Mouse (Mus musculus): ENCODE data around the gene Osbp. TPM values are rescaled to one million over a fixed set of nuclear protein-coding genes. Genes with fewer than 3 reads are reported as not detected.
"Not testable (repeated sequence)": the region's sequence is repeated elsewhere in the genome, so short reads cannot be mapped to it uniquely, and the experiment has no call there.

The Osbp gene
- total RNA-seq (2014; rRNA removed) (25.5 and 28.0 TPM in 2 replicates), polyA plus RNA-seq (2015; fragmentation: Nextera tagmentation; extraction: Ambion mirVana) (2.5 and 2.6 TPM in 2 replicates)

DNA sequence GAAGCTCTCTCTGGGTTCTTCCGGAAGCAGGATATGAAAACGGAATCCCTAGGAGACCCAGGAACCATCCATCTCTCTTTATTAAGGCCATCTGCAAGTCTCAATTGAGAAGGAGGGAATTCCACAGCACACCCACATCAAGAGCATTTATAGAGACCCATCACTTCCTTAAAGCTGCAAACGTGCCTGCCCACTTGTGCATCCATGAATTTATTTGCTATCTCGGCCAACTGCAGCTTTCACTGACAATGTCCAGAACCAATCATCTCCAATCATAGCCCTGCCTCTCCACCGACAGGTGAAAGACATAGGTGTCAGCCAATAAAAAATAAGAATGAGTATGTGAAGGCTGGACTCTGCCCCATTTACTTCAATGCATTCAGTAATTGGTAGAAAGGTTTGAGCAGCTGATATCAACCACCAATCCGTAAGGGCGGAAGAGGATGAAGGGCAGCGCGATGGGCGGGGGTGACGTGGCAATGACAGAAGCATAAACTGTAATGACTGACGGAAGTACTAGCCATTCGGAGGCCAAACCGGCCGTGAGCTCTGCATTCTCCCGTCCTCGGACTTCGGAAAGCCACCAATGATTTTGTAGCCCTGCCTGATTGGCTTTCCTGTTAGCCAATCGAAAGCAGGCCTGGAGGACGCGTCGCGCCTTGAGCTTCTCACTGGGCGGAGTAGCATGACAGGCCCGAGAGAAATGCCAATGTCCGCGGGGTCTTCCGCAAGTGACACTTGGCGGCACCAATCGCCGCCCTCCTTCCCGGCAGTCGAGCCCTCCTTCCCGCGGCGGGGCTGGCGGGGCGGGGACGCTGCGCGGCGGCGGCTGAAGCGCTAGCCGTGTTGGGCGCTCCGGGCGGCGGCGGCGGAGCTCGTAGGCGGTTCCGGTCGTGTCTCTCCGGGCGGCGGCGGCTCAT is at the start of gene Osbp:
Gene Osbp, plus strand, starts transcription at position 919 of the 920 bp plus-strand sequence.
- H3K4me2 ChIP-seq (ENCODE audit: low read depth, low read length): peak within 1 kb of the TSS; percentile 91
- peak; percentile 100 for DNase-seq (ENCODE audit: low spot score)
- peak within 1 kb of the TSS; percentile 96 for H3K27ac ChIP-seq
- no peaks in the 10 kb centered on the region for H3K9me3 ChIP-seq (ENCODE audit: low read length)
- H3K27me3 ChIP-seq (ENCODE audit: insufficient read depth, low read length): no peaks in the 10 kb centered on the region
- peaks cover 6% of the 10 kb centered on the region; the same call in 1 of the 2 replicates for H3K36me3 ChIP-seq (ENCODE audit: insufficient read depth, low read length)
- TF ChIP-seq CTCF (IDR thresholded peaks at IDR 0.05; ENCODE audit: low read depth): no peak
- peak within 1 kb of the TSS; percentile 82 for H3K4me3 ChIP-seq (ENCODE audit: low read length)
- ATAC-seq: peak; percentile 98
- H3K9ac ChIP-seq (replicated peaks; ENCODE audit: low read length): peak within 1 kb of the TSS; percentile 84
- peaks cover 7% of the 10 kb centered on the region; the same call in 1 of the 2 replicates for H3K4me1 ChIP-seq (ENCODE audit: insufficient read depth, low read length)
- 1% methylated on average over 36 of the region's 59 CpGs for WGBS

DNA sequence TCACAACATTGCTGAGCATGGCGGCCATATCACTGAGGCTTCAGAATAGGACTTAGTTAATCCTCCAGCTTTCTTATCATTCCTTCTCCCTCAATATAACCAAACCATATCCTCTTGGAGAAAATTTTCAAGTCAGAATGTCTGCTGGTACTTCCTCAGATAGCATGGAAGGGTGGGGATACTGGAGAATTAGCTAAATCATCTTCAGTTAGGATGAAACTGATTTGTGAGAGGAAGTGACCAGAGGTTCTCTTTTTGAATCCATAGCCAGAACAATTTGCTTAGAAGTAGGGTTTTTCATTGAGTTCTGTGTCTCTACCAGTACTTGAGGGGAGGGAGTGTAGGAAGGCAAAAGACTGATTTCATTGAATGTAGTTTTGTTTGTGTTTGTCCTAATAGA is 43.7 kb upstream of the Osbp start:
- WGBS: 100% methylated on average over 1 of the region's 1 CpGs
- Histone ChIP-seq H3K4me1 (ENCODE audit: insufficient read depth, low read length) (no peaks in the 10 kb centered on the region), H3K4me2 (ENCODE audit: low read depth, low read length) (no peak overlapping the region), H3K27ac (no peak overlapping the region), H3K9ac (replicated peaks; ENCODE audit: low read length) (no peak overlapping the region), H3K9me3 (ENCODE audit: low read length) (no peaks in the 10 kb centered on the region), H3K4me3 (ENCODE audit: low read length) (no peak overlapping the region), H3K36me3 (ENCODE audit: insufficient read depth, low read length) (peaks cover 47% of the 10 kb centered on the region), H3K27me3 (ENCODE audit: insufficient read depth, low read length) (no peaks in the 10 kb centered on the region)
- ATAC-seq: no peak
- no peak for TF ChIP-seq CTCF (IDR thresholded peaks at IDR 0.05; ENCODE audit: low read depth)
- no peak for DNase-seq (ENCODE audit: low spot score)

DNA sequence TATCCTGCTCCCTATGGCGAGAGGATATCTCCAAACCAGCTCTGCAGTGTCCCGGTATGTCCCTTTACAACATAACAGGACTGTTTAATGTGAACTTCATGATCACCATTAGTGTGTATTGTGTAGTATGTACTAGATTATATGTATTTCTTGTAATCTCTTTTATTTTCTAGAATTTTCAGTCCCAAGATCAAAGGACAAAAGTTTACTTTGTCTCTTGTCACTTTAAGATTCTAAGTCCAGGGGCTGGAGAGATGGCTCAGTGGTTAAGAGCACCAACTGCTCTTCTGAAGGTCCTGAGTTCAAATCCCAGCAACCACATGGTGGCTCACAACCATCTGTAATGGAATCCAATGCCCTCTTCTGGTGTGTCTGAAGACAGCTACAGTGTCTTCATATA is 43.2 kb upstream of the Osbp start:
- not testable (repeated sequence) for H3K4me3 ChIP-seq (ENCODE audit: low read length)
- peaks cover 50% of the 10 kb centered on the region for H3K36me3 ChIP-seq (ENCODE audit: insufficient read depth, low read length)

DNA sequence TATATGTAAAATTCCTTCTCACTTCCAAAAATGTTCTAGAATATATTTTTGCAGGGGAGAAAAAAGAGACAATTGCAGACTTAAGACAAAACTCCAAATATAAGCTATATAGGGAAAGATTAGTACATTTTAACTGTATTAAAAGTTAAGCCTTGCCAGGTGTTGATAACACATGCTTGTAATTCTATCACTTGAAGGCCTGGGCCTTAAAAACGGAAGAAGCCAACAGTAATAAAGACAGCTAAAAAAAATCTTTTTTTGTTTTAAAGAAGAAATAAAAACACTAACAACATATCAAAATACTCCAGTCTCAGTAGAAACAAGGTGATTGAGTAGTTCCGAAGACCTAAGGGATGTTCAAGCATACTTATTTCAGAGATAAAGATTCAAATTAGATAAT is 39.4 kb upstream of the Osbp start:
- Histone ChIP-seq H3K9ac (replicated peaks; ENCODE audit: low read length) (no peak overlapping the region), H3K9me3 (ENCODE audit: low read length) (no peaks in the 10 kb centered on the region), H3K36me3 (ENCODE audit: insufficient read depth, low read length) (peaks cover 57% of the 10 kb centered on the region), H3K4me1 (ENCODE audit: insufficient read depth, low read length) (no peaks in the 10 kb centered on the region), H3K27me3 (ENCODE audit: insufficient read depth, low read length) (no peaks in the 10 kb centered on the region), H3K4me3 (ENCODE audit: low read length) (no peak overlapping the region), H3K27ac (no peak overlapping the region), H3K4me2 (ENCODE audit: low read depth, low read length) (no peak overlapping the region)
- TF ChIP-seq CTCF (IDR thresholded peaks at IDR 0.05; ENCODE audit: low read depth): no peak
- ATAC-seq (no peak), DNase-seq (ENCODE audit: low spot score) (no peak)
- WGBS: 95% methylated on average over 2 of the region's 2 CpGs

More for the DNA sequence above, 43.2 kb upstream of the Osbp start:
- DNase-seq (ENCODE audit: low spot score); H3K27ac ChIP-seq; H3K27me3 ChIP-seq (ENCODE audit: insufficient read depth, low read length); H3K9ac ChIP-seq (replicated peaks; ENCODE audit: low read length); ATAC-seq; H3K4me1 ChIP-seq (ENCODE audit: insufficient read depth, low read length); H3K9me3 ChIP-seq (ENCODE audit: low read length); H3K4me2 ChIP-seq (ENCODE audit: low read depth, low read length): not testable (repeated sequence)
- 99% methylated on average over 2 of the region's 2 CpGs for WGBS

DNA sequence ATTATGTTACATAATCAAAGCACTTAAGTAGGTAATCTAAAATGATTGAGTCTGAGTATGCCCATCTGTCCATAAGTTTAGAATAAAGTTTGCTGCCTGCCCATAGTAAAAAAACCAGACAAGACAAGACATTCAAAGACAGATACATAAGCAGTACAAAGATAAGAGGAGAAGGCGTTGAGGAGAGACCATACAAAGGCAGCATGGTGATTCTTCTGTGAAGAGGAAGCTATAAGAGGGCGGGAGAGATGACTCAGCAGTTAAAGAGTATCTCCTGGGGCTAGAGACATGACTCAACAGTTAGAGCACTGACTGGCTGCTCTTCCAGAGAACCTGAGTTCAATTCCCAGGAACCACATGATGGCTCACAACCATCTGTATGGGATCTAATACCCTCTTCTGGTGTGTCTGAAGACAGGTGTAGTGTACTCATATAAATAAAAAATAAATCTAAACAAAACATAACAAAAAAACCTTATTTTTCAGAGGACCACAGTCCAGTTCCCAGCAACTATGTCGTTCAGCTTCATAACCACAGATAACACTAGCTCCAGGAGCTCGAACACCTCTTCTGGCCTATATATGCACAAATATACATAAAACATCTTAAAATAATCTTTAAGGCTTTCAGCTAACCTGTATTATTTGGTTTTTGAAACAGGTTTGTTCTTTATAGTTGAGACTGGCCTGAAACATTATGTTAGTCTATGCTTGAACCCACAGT is 37.6 kb upstream of the Osbp start:
- DNase-seq (ENCODE audit: low spot score): no peak
- Histone ChIP-seq H3K9me3 (ENCODE audit: low read length) (no peaks in the 10 kb centered on the region), H3K4me2 (ENCODE audit: low read depth, low read length) (no peak overlapping the region), H3K9ac (replicated peaks; ENCODE audit: low read length) (no peak overlapping the region), H3K27me3 (ENCODE audit: insufficient read depth, low read length) (no peaks in the 10 kb centered on the region), H3K27ac (no peak overlapping the region), H3K4me1 (ENCODE audit: insufficient read depth, low read length) (no peaks in the 10 kb centered on the region), H3K4me3 (ENCODE audit: low read length) (no peak overlapping the region), H3K36me3 (ENCODE audit: insufficient read depth, low read length) (peaks cover 61% of the 10 kb centered on the region)
- 95% methylated on average over 4 of the region's 4 CpGs for WGBS
- no peak for ATAC-seq
- TF ChIP-seq CTCF (IDR thresholded peaks at IDR 0.05; ENCODE audit: low read depth): no peak

DNA sequence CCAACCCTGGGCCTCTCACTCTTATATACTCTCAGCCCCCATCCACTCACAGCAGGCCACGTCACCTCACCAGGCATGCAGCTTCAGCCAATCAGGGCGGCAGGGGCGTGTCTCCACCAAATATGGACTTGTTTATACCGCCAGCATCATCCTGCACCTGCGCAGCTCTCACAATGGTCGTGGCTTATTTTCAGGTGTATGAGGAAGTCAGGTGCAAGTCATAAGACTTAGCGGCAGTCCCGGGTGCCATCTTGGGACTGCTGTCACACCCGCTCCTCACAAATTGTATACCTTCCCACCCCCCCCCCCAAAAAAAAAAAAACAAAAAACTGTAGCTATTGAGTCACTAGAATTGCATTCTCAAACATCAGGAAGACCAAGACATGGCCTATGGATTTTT is 19.3 kb upstream of the Osbp start:
- H3K4me2 ChIP-seq (ENCODE audit: low read depth, low read length); H3K4me1 ChIP-seq (ENCODE audit: insufficient read depth, low read length); H3K4me3 ChIP-seq (ENCODE audit: low read length); H3K27me3 ChIP-seq (ENCODE audit: insufficient read depth, low read length); H3K27ac ChIP-seq; H3K9ac ChIP-seq (replicated peaks; ENCODE audit: low read length); H3K9me3 ChIP-seq (ENCODE audit: low read length); ATAC-seq; DNase-seq (ENCODE audit: low spot score): not testable (repeated sequence)
- H3K36me3 ChIP-seq (ENCODE audit: insufficient read depth, low read length): peaks cover 24% of the 10 kb centered on the region
- WGBS: 93% methylated on average over 9 of the region's 9 CpGs

All from hindbrain, postnatal 0 days (tissue).